Comparison of ENCODE assay signal across 18 mouse cellular contexts in the genomic region with DNA sequence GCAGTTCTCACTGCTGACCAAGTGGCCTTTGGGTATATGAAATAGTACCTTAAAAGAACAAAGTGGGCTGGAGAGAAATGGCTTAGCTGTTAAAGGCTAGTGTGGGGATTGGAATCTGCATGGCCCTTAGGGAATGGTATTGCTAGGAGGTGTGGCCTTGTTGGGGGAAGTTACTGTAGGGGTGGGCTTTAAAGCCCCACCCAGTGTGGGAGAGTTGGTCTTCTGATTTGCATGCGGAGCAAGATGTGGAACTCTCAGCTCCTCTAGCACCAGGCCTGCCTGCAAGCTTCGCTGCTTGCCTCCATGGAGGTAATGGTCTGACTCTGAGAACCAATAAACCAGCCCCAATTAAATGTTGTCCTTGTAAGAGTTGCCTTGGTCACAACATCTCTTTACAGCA. TPM values are rescaled to one million over a fixed set of nuclear protein-coding genes. Genes with fewer than 3 reads are reported as not detected.
"Had no signal": no experiment of that assay in that cellular context is flagged by ENCODE, and none has a peak within 500 bp of the region (broad histone marks: within the 10 kb centered on the region; RNA-seq: fewer than 3 reads in every experiment).

No protein-coding gene starts in this region.

- H3K4me1 ChIP-seq: limb, embryonic 13.5 days; liver, embryonic 15.5 days; midbrain, embryonic 13.5 days had no signal

- H3K4me3 ChIP-seq: limb, embryonic 13.5 days; liver, embryonic 15.5 days; midbrain, embryonic 13.5 days had no signal

- H3K4me2 ChIP-seq: limb, embryonic 13.5 days; liver, embryonic 15.5 days; midbrain, embryonic 13.5 days had no signal

- H3K9ac ChIP-seq: limb, embryonic 13.5 days; liver, embryonic 15.5 days; midbrain, embryonic 13.5 days had no signal

- H3K27ac ChIP-seq: limb, embryonic 13.5 days; liver, embryonic 15.5 days; midbrain, embryonic 13.5 days had no signal

- DNase-seq: kidney, adult 11 months; kidney, postnatal 14 days; left cerebral cortex, postnatal 4 days; lung, adult 2 months; lung, postnatal 36 days; thymus, adult 18-20 months; thymus, postnatal 14 days had no signal

- H3K9me3 ChIP-seq: limb, embryonic 13.5 days; liver, embryonic 15.5 days; midbrain, embryonic 13.5 days had no signal

- H3K27me3 ChIP-seq: limb, embryonic 13.5 days; liver, embryonic 15.5 days; midbrain, embryonic 13.5 days had no signal

- ATAC-seq: lung, postnatal 0 days; midbrain, embryonic 13.5 days had no signal

RNA-seq across cellular contexts. Expression of a gene that starts 14.1 kb away (rescaled TPM):
- total RNA-seq: layer of hippocampus, adult 8-10 months; layer of hippocampus, postnatal 14 days; left cerebral cortex, adult 18-20 months; left cerebral cortex, postnatal 10 days; left cerebral cortex, postnatal 4 days; megakaryocyte progenitor cell, adult 5-6 weeks; midbrain, postnatal 0 days had no signal
- polyA plus RNA-seq: limb, embryonic 13.5 days; liver, embryonic 15.5 days; midbrain, postnatal 0 days; neural tube, embryonic 14.5 days had no signal
